Mouse (Mus musculus) kidney, adult 2 months (tissue): ENCODE data around the gene A4gnt. TPM values are rescaled to one million over a fixed set of nuclear protein-coding genes. Genes with fewer than 3 reads are reported as not detected.

Source experiments
- DNase-seq: peaks from one replicate; pipeline ENCODE4 v3.0.0; 2021
- H3K27ac ChIP-seq: fragments of 200-500 bp; 2 replicates; pipeline ENCODE4 v1.5.1; 2012; ENCODE audit warnings: low read depth, low read length, control low read depth, inconsistent platforms; ENCODE audit not compliant: insufficient read depth
- H3K27me3 ChIP-seq: fragments of 200-500 bp; replicated peaks from 2 replicates; pipeline ENCODE4 v1.6.1; 2012; ENCODE audit warnings: mild to moderate bottlenecking, moderate library complexity, low read length, inconsistent platforms; ENCODE audit not compliant: control insufficient read depth, insufficient read depth
- H3K36me3 ChIP-seq: fragments of 200-500 bp; 2 replicates; pipeline ENCODE4 v1.6.1; 2012; ENCODE audit warnings: mild to moderate bottlenecking, moderate library complexity, low read length, inconsistent platforms; ENCODE audit not compliant: control insufficient read depth, insufficient read depth
- H3K4me1 ChIP-seq: fragments of 200-500 bp; 2 replicates; pipeline ENCODE4 v1.6.1; 2011; ENCODE audit warnings: low read length; ENCODE audit not compliant: control insufficient read depth, insufficient read depth
- H3K4me3 ChIP-seq: fragments of 200-500 bp; 2 replicates; pipeline ENCODE4 v1.5.1; 2011; ENCODE audit warnings: mild to moderate bottlenecking, low read depth, low read length, control low read depth; ENCODE audit not compliant: insufficient read depth
- CTCF ChIP-seq: fragments of 200-500 bp; conservative IDR thresholded peaks from 2 replicates; pipeline ENCODE4 v1.5.1; 2011; ENCODE audit warnings: low read depth, mild to moderate bottlenecking, control low read depth, low read length, moderate library complexity, mixed read lengths; ENCODE audit not compliant: insufficient read depth, insufficient read length
- POLR2A ChIP-seq: fragments of 200-500 bp; IDR thresholded peaks from one replicate; pipeline ENCODE4 v1.6.1; 2011; ENCODE audit warnings: low read depth, low read length, control low read depth
- WGBS: fragments of 180-500 bp; shearing (Covaris S2); methylation state at CpG from one replicate; pipeline ENCODE4 v1.1.7; 2018; 5-methylcytosine and 5-hydroxymethylcytosine counted together
- polyA plus RNA-seq: library from polyadenylated mRNA; depleted of rRNA; stranded (reverse); fragments of >200 nt; gene quantifications from 2 replicates; pipeline ENCODE4 v1.2.3, GENCODE M21; 2012; rRNA removed

The A4gnt gene
- polyA plus RNA-seq, 1 experiment, result 7.9 TPM

GRCm38 (mm10) chr9:99661606-99662166 lies 49.4 kb downstream of the A4gnt start:
- Histone ChIP-seq H3K36me3 (no peaks in the 10 kb centered on the region; the same call in 1 of the 2 replicates), H3K4me3 (no peak overlapping the region), H3K4me1 (peaks cover 5% of the 10 kb centered on the region; the same call in 1 of the 2 replicates), H3K27me3 (no peaks in the 10 kb centered on the region), H3K27ac (no peak overlapping the region)
- no peak; the same call in 1 of the 2 replicates for TF ChIP-seq CTCF
- no peak for TF ChIP-seq POLR2A
- DNase-seq, result peak; percentile 68
- 26% methylated on average over 16 of the region's 16 CpGs for WGBS

GRCm38 (mm10) chr9:99662406-99662805 lies 50.1 kb downstream of the A4gnt start:
- TF ChIP-seq CTCF (peak; percentile 80), POLR2A (no peak)
- H3K4me3 ChIP-seq, result no peak overlapping the region
- WGBS, result 17% methylated on average over 7 of the region's 7 CpGs
- peaks cover 5% of the 10 kb centered on the region; the same call in 1 of the 2 replicates for H3K4me1 ChIP-seq
- peak; percentile 76 for DNase-seq
- H3K36me3 ChIP-seq, result no peaks in the 10 kb centered on the region; the same call in 1 of the 2 replicates
- no peak overlapping the region for H3K27ac ChIP-seq
- H3K27me3 ChIP-seq, result no peaks in the 10 kb centered on the region

DNA sequence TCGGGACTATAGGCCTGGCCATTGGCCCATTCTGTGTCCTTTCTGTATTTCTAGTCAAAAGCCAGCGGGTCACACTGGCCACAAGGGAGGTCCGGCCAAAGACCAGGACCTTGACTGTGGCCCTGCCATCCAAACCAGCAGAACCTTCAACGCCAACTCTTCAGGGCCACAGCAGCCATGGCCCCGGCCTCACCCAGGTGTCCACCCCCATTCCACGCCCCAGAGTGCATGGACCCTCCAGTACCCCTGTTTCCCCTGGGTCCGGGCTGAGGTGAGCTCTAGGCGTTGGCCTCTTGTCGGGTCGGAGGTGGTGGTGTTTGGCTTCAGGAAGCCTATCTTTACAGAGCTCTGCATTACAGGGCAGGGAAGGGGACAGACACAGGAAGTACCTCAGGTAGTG lies 50.6 kb downstream of the A4gnt start:
- Histone ChIP-seq H3K4me3 (no peak overlapping the region), H3K27ac (no peak overlapping the region), H3K4me1 (peaks cover 5% of the 10 kb centered on the region; the same call in 1 of the 2 replicates), H3K27me3 (no peaks in the 10 kb centered on the region), H3K36me3 (peaks cover 1% of the 10 kb centered on the region)
- DNase-seq, result no peak
- no peak for TF ChIP-seq CTCF
- TF ChIP-seq POLR2A, result no peak
- whole genome bisulfite sequencing, result 89% methylated on average over 10 of the region's 10 CpGs

DNA sequence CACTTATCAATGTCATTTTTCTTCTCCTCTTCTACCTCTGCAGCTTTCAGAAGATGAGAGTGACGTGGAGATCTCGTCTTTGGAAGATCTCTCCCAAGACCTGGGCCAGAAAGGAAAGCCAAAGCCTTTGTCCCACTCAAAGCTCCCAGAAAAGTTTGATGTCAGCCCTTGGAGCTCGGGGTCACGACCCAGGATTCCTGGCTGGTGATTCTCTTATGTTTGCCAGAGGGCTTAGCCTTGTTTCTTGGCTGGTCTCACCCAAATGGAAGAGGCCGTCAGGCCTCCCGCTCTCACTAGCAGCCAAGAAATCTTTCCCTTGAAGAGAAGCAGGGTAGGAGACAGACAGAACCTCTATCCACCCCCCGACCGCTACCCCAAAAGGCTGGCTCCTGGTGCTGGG lies 55.3 kb downstream of the A4gnt start:
- TF ChIP-seq POLR2A, result no peak
- TF ChIP-seq CTCF, result no peak
- no peak overlapping the region for H3K27ac ChIP-seq
- no peaks in the 10 kb centered on the region for H3K27me3 ChIP-seq
- H3K4me3 ChIP-seq, result no peak overlapping the region
- WGBS, result 77% methylated on average over 8 of the region's 8 CpGs
- no peaks in the 10 kb centered on the region for H3K4me1 ChIP-seq
- H3K36me3 ChIP-seq, result peaks cover 1% of the 10 kb centered on the region
- DNase-seq, result peak; percentile 37

DNA sequence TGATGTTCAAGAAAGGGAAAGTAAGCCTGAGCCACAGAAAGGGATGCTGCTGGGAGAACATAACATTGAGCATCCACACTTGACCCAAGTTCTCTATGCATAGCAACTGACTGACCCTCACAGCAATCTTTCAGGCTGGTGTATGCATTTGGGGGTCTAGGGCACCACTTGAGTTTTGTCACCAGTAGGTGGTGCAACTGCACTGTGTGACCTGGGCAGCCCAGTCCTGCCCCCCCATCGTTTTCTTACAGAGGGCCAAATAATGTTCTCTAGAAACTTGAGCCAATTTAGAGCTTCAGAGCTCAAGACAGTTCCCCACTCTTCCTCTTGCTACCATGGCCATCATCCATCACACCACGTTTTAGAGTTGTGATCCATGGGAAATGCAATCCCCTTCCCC lies 59.3 kb downstream of the A4gnt start:
- 29% methylated on average over 2 of the region's 2 CpGs for WGBS
- peaks cover 1% of the 10 kb centered on the region; the same call in 1 of the 2 replicates for H3K36me3 ChIP-seq
- peak; percentile 14 for DNase-seq

More for the DNA sequence above, 59.3 kb downstream of the A4gnt start:
- Histone ChIP-seq H3K4me1 (no peaks in the 10 kb centered on the region), H3K4me3 (no peak overlapping the region), H3K27ac (no peak overlapping the region), H3K27me3 (no peaks in the 10 kb centered on the region)
- TF ChIP-seq POLR2A, result no peak
- TF ChIP-seq CTCF, result peak; percentile 57

Other genes starting within 250 kb of the A4gnt start
- gene Mras, start 175.1 kb upstream of the A4gnt start, polyA plus RNA-seq, result 13.7 and 14.6 TPM in 2 replicates
- gene Nme9, start 161.0 kb upstream of the A4gnt start, polyA plus RNA-seq, result 0.16 TPM in 1 of 2 replicates, not detected in the other
- 10.2 and 11.3 TPM in 2 replicates for gene Armc8, start 43.6 kb upstream of the A4gnt start, polyA plus RNA-seq
- 6.5 and 6.7 TPM in 2 replicates for gene Dbr1, start 36.7 kb upstream of the A4gnt start, polyA plus RNA-seq
- 6.8 and 7.2 TPM in 2 replicates for gene Dzip1l, start 17.0 kb downstream of the A4gnt start, polyA plus RNA-seq
- gene Cldn18, start 104.8 kb downstream of the A4gnt start, polyA plus RNA-seq, result 0.08 and 0.11 TPM in 2 replicates